Mouse (Mus musculus): ENCODE data around the gene Pars2.

The Pars2 gene

GRCm38 (mm10) chr4:106643483-106644217 lies 7.2 kb upstream of the Pars2 start:
- DNase-seq = no peak

- no peak for DNase-seq
Measured at GRCm38 (mm10) chr4:106644218-106644610, 6.7 kb upstream of the Pars2 start.

- DNase-seq = no peak
Measured at GRCm38 (mm10) chr4:106645797-106646196, 5.1 kb upstream of the Pars2 start.

- DNase-seq = no peak
Measured at GRCm38 (mm10) chr4:106647137-106647536, 3.7 kb upstream of the Pars2 start.

GRCm38 (mm10) chr4:106652546-106652945 lies 1.7 kb downstream of the Pars2 start:
- no peak for DNase-seq

GRCm38 (mm10) chr4:106653051-106653450 lies 2.2 kb downstream of the Pars2 start:
- no peak for DNase-seq

- no peak for DNase-seq
Measured at GRCm38 (mm10) chr4:106655681-106656080, 4.8 kb downstream of the Pars2 start.

GRCm38 (mm10) chr4:106663956-106664470 lies 13.1 kb downstream of the Pars2 start:
- no peak for DNase-seq

- DNase-seq = no peak
Measured at GRCm38 (mm10) chr4:106664697-106665096, 13.8 kb downstream of the Pars2 start.

GRCm38 (mm10) chr4:106665269-106665668 lies 14.4 kb downstream of the Pars2 start:
- no peak for DNase-seq

- DNase-seq = no peak
Measured at GRCm38 (mm10) chr4:106665673-106666072, 14.8 kb downstream of the Pars2 start.

GRCm38 (mm10) chr4:106666546-106666945 lies 15.7 kb downstream of the Pars2 start:
- no peak for DNase-seq

- no peak for DNase-seq
Measured at GRCm38 (mm10) chr4:106676749-106677148, 25.9 kb downstream of the Pars2 start.

GRCm38 (mm10) chr4:106678442-106679118 lies 27.7 kb downstream of the Pars2 start, which contains the start of gene Ttc4:
Gene Ttc4, minus strand, starts transcription at chr4:106678944.
- peak; percentile 93 for DNase-seq

- DNase-seq = no peak
Measured at GRCm38 (mm10) chr4:106679152-106679551, 28.3 kb downstream of the Pars2 start.

GRCm38 (mm10) chr4:106680955-106681354 lies 30.1 kb downstream of the Pars2 start:
- DNase-seq = no peak

GRCm38 (mm10) chr4:106688636-106689296 lies 37.9 kb downstream of the Pars2 start:
- DNase-seq = no peak

- DNase-seq = no peak
Measured at GRCm38 (mm10) chr4:106693841-106694430, 43.1 kb downstream of the Pars2 start.

GRCm38 (mm10) chr4:106699989-106700388 lies 49.1 kb downstream of the Pars2 start:
- peak; percentile 47 for DNase-seq

- DNase-seq = no peak
Measured at GRCm38 (mm10) chr4:106700798-106701197, 49.9 kb downstream of the Pars2 start.

- DNase-seq = no peak
Measured at GRCm38 (mm10) chr4:106703956-106704355, 53.1 kb downstream of the Pars2 start.

GRCm38 (mm10) chr4:106704416-106704815 lies 53.5 kb downstream of the Pars2 start:
- no peak for DNase-seq
